Mouse (Mus musculus) adipocyte (in vitro differentiated cells): Measurements from ENCODE around the gene Slbp.

Source experiments
- DNase-seq: peaks from one replicate; pipeline ENCODE4 v3.0.0-alpha.2; 2016; ENCODE audit warnings: low spot score

Slbp gene

DNA sequence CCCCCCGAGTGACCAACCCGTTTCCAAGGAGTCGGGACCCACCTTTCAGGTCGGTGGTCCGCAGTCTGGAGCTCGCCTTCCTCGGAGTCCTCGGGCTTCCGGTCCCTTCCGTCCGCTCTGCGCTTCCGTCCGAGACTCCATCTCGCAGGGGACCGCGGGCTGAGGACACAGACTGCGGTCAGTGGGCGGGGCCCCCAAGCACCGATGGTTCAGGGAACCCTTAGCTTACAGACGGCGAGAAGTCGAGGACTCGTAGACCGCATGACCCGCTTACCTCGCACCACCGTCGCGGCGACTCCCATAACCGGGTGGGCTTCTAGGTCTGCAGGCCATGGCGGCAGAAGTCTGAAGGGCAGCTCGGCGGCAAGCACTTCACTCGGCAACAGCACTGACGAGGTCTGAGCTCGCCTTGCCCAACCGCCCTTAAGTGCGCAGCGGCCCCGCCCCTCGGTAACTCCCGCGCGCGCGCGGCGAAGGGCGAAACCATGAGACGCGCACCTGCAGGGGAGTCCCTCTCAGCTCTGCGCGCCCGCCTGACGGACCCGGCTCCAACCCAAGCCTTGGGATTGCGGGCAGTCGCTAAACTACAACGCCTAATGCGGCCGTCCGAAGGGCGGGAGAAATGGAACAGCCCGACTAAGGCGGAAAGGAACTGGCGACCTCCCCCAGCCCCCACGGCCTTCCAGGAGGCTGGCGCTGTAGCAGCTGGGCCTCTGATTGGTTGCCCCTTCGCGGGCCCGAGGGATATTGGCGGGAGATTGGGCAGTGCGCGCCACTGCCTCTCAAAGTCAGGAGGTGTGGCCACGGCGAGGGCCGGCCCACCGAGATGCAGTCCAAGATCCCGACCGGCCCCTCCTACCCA lies at the start of gene Slbp:
Gene Slbp (minus strand): TSS at position 654 of the 862 bp plus-strand sequence.
- peak; percentile 98 for DNase-seq

DNA sequence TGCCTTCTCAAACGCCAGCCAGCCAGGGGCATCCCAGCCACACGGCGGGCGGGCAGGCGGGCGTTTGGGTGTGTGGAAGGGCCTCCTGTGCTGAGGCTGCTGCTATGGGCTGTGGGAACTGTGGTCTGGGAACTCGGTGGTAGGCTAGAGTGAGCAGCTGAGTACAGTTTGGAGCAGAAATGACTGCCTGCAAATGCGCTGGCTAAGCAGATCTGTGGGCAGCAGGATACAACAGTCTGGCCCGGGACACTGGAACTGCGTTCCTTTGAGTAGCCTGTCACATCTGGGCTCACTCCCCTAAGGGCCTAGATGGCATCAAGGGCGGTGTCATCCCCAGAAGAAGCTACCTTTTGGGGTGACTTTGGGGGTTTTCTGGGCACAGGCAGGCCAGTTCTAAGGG lies 49.5 kb upstream of the Slbp start:
- no peak for DNase-seq

DNA sequence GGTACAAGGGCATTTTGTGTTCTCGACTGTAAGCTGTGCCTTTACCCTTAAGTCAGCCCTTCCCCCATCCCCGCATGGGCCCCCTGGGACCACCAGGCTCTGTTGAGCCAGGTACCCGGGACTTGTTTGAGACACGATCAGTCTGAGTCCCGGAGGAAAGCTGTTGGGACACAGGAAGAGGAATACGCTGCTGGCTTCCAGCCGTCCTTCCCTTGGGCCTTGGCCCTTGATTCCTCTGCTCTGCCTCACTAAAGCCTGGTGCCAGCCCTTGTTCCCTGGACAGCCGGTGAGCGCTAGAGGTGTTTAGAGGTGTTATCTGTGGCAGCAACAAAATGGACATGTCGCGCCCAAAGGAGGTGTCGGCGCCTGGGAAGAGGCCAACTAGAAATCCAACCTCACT lies 47.6 kb upstream of the Slbp start:
- DNase-seq, result no peak

DNA sequence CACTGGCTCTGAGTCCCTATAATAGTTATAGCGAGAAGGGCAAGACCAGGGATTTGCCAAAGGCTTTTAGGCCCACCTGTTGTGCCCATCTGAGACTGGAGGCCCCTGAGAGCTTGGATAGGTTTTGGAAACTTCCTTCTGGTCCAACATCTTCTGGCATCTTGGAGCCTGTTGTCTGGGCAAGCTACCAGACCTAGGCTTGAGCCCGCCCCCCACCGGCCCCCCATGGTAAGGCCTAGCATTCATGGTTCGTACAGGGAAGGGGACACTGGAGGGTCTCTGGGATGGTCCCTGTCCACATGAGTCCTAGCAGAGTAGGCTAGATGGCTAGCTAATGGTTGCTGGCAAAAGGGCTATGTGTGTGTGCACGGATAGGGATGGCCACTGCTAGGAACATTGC lies 46.3 kb upstream of the Slbp start:
- no peak for DNase-seq

DNA sequence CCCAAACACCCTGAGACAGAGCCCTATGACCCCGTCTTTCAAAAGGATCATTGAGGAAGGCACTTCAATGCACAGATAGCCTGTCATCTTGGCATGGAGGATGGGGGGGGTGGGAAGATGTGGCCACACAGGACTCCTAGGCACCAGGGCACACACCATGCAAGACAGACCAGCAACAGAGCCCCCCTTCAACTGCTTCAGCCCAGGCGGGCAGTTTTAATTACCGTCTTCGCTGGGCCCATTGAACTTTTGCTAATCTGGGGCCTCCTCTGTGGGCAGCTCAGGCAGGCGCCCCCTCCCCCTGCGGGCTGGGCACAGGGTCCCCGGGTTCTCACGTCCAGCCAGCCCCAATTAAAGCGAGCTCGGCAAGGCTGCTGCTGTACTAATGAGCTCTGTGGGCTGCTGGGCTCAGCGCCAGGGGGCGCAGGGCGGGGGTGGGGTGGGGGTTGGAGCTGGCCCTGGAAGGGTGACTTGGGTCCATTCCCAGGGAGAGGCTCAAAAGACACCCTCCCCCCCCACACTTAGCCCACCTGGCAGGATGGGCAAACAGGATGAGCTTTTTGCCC lies 45.7 kb upstream of the Slbp start:
- DNase-seq, result no peak

DNA sequence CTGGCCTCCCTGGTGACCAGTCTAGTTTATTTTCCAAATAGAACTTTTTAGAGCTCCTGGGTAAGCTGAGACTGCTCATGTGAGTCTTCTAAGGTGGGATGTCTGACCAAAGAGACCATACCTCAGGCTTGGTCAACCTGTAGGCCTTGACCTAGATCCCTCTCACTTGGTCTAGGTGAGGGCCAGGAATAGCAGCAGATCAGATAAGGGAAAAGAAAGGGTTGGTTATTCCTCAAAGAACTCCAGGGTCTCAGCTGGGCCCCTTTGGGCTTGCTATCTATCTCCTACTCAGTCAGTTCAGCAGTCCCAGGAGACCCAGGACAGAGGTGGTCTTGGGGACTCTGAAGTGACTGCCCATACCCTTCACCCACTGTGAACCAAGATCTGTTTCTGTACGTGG lies 45.2 kb upstream of the Slbp start:
- DNase-seq, result no peak

DNA sequence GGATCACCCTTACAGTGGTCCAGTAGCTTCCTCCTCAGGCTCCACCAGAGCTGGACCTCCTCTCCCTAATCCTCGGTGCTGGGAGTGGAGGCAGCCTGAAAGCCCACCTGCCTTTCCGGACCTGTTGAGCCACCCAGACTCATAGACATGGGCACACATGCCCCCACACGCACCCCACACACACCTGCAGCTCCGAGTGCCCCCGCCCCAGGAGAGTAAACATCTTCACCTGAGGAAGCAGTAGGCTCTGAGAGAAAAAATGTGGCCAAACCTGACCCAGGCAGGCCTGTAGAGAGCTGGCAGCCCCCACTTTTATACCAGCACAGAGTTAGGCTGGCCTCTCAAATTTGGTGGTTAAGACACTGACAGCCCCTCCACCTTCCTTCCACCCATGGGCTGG lies 44.1 kb upstream of the Slbp start:
- no peak for DNase-seq

DNA sequence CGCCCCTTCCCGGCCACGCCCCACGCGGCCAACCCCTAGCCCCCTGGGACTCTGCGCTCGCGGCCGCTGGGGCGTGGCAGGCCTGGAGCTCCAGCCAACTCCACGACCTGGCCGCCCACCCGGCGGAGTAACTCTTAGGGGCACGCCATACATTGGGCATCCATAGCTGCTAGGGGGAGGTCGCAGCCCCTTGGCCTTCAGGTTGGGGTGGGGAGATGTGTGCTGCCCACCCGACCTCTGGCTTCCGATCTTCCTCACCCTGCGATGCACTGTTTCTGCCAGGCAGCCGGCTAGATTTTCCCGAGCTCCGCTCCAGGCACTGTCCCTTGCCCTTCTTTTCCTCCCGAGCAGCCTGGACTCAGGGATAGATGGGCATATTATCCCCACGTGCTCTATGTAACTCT lies 43.3 kb upstream of the Slbp start:
- DNase-seq, result no peak

DNA sequence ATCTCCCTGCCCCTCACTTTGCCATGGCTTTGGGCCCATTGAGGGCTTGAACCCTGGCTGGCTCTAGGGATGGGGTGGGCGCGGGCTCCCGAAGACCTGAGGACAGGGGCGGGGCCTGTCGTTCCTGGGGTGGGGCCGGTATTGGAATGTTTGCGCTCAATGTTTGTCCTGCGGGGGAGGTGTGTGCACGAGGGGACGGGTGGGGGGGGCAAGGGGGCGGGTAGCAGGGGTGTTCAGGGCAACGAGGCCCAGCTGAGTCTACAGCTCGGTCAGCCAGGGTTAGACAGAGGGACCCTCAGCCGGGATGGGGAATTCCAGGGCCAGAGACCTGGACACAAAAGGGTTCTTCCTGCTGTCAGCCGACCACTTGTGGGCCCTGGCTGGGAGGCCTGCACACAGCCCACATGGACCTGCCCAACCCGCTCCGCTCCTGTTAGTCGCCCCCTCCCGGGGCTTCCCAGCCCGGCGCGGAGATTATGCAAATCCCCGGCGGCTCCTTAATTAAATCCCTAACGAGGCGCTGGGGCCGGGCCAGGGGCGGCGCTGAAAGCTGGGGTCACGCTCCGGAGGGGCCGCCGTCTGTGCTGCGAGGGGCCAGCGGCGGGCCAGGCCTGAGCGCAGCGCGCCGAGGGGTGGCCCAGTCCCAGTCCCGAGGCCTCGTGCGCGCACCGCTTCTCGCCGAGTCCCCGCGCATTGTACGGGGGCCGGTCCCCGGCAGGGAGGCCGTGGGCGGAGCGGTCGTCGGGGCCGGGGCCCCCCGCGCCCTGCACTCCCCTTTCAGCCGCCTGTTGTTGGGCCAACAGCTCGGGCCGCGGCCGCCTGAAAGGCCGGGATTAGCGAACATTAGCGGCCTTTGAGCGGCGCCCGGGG lies 42.7 kb upstream of the Slbp start:
- no peak for DNase-seq

DNA sequence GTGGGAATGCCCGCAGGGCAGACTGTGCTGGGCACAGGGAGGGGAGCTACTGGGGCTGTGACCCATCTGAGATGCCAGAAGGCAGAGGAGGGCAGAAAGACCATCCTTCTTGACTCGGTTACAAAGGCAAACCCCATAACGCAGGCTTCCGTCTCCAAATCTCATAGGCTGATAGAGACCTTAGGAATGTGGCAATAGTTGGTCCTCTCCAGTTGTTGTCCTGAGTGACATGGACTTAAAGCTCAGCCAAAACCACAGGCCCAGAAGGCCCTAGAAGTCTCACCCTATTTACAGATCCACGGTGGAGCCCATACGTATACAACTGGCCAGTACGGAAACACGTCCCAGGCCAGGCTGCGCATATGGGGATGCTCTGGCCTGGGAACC lies 42.1 kb upstream of the Slbp start:
- no peak for DNase-seq

DNA sequence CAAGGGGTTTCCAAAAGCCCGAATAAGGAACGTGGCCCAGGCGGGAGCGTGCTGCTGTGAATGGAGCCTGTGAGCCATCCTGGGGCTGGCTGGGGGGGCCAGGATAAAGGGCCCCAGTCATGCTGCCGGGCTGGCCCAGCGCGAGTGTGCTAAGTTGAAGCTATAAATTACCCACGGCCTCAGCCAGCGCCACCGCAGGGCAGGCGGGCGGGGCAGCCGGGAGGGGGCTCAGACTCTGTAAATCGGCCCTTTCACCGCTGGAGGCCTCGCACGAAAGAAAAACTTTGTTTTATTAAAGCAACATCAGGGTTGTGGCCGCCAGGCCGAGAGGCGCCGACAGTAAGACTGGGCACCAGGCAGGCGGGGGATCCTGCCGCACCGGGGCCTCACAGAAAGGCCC lies 40.0 kb upstream of the Slbp start:
- no peak for DNase-seq

DNA sequence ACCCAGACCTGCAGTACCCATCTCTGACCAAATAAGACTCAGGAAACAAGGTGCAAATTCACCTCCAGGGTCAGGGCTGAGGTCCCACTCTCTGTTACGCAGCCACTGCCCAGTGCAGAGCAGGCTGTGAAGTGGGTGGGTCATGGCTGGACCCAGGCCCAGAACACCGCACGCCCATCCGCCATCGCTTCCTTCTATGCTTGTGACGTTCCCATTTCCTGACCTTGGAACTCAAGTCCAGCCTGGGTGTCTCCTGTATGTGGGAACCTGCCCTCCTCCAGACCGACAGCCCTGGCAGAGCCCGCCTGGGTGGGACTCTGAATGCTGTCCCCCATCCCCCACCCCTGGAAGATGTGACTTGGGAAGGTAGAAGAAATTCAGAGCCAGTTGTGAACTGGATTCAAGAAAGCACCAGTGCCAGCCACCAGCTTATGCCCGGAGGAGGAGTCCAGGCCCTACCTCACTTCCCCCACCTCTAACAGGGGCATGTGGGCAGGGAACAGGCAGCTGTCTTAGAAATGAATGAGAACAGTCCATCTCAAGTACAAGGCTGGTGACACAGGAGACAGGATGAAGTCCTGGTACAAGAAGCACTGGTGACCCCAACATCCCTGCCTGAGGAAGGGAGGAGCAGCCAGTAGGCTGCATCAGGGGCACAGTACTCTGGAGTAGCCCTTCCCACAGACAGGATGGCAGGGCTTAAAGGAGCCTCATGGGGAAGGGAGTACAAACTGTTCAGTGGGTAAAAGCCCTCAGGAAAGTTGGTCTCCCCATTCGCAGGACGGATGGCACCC lies 37.7 kb upstream of the Slbp start:
- no peak for DNase-seq

DNA sequence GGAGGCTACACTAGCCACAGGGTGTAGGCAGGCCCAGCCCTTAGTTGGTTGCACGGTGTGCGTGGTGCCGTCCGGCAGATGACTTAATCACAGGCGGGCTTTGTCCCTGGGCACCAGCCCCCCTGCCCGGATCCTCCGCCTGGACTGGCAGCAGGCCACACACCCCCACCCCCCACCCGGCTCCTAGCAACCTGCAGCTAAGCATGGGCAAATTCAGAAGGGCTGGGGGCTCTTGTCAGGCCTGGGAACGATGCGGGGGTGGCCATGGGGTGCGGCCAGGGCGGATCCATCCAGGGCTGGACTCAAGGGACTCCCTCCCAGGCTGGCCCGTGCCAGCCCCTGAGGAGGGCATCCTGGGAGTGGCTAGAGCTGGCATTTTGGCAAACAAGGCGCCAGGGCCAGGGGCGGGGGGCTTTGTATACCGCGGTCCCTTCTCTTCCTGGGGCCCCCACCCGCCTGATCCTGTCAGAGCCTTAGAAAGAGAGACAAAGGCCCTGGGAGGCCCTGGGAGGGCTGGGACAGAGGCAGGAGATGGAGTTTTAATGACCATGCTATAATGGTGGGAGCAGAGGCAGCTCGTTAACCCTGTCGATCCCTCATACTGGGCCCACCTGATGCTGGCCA lies 37.0 kb upstream of the Slbp start:
- no peak for DNase-seq

DNA sequence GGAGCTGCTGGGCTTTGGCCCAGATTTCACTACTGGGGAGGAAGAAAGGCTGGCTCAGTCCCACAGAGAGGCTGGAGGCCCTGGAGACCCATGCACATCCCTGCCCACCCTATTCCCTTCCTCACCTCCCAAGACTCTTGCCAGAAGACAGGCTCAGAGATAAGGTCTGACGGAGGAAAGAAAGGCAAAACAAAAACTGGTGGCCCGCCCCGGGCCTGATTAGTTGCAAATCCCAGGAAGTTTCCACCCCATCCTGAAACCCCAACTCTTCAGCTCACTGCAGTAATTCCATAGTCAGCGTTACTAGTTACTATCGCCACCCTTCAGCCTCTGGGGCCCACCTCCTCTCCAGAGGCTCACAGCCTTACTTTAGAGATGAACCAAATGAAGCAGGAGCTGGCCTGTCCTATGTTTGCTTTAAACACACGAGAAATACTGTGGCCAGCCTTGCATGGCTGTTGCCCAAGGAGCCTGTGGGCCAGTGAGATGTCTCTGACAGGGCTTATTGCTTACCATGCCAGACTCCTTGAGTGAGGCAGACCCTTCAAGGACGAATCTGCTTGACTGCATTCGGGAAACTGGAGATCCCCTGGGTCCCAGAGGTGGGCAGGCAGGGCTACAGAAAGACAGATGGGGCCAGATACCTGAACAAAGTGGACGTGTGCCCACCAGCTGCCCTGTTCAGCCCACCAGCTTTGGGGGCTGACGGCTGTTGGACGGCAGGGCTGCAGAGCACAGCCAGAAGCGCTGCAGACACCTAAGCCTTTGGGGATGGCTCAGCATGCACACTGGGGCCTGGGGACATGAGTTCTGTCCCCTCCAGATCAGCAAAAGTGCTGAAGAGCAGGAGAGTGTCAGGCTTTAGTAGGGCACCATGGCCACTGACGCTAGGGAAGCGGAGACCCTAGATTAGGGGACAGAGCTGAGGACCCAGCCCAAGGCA lies 36.2 kb upstream of the Slbp start:
- DNase-seq, result no peak

DNA sequence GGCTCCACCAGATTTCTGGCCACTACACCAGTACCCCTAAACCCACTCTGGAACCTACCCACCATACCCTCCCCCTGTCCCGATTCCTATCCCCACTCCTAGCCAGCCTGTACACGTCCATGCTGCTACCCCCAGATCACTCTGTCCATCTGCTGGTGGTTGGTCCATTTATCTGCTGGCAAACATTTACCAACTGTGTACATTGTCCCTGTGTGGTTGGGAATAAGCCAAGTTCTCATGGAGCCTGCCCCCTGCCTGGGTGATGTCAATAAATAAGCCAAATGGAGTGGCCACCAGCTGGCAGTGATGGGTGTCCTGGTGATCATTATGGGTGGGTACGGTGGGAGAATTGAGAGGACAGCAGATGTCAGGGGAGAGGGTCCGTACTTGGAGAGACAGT lies 34.8 kb upstream of the Slbp start:
- no peak for DNase-seq

DNA sequence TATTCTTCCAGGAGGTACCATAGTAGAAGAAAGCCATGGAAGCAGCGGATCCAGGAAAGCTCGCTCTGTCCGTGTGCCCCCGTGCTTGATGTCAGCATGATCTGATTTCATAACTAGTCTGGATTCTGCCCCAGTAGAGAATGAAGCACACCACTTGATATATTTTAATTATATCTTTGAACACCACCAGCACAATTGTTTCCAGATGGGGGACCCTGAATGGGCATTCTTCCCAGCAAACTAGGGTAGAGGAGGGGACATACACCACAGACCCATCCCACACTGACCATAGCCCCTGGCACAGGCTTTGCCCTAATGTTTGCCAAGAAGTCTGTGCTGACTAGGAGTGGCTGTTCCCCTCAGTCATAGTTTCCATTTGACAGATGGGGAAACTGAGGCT lies 32.6 kb upstream of the Slbp start:
- peak; percentile 77 for DNase-seq

DNA sequence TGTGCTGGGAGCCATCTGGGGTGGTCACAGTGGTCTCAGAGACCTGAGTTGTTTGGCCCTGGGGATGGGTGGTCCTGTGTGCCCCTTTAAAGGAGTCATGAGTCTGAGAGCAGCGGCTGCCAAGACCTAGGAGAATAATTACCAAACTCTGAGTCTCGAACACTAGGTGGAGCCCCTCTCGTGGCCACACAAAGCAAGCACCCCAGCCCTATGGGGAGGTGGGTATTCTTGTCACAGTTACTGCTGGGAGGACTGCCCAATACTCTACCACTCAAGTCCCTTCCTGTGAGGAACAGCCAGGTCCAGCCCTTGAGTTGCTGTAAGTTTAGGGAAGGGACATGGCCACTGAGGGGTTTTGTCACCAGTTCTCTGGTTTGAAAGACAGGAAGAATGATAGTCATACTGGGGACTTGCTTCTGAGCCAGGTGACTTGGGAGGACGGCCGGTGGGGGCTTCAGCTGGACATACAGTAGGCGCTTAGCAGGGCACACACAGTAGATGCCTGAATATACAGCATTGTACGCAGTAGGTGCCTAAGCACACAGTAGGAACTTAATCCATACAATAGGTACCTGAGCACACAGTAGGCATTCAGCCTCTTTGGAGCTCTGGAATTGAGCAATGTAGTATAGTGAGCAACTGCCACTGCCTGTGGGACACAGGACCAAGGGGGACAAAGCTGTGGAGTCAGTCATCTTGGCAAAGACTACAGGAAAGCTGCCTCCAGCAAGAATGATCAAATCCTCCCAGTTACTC lies 31.7 kb upstream of the Slbp start:
- DNase-seq, result peak; percentile 68

DNA sequence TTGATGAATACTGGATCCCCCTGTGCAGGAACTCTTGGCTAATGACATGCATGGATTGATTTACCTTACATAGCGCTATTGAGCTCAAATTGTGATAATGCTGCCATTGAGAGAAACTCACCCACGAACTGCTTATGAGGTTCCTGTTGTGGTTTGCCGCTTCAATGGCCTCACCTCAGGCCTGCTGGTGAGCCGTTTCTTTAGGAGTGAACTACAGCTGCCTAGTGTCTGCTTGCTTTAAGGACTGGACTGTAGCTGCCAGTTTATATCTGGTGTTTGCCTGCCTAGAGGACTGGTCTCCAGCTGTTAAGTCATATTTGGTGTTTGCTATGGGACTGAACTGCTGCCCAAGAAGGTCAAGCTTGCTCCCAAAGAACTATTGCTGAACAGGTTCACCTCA lies 30.6 kb upstream of the Slbp start:
- DNase-seq, result no peak

DNA sequence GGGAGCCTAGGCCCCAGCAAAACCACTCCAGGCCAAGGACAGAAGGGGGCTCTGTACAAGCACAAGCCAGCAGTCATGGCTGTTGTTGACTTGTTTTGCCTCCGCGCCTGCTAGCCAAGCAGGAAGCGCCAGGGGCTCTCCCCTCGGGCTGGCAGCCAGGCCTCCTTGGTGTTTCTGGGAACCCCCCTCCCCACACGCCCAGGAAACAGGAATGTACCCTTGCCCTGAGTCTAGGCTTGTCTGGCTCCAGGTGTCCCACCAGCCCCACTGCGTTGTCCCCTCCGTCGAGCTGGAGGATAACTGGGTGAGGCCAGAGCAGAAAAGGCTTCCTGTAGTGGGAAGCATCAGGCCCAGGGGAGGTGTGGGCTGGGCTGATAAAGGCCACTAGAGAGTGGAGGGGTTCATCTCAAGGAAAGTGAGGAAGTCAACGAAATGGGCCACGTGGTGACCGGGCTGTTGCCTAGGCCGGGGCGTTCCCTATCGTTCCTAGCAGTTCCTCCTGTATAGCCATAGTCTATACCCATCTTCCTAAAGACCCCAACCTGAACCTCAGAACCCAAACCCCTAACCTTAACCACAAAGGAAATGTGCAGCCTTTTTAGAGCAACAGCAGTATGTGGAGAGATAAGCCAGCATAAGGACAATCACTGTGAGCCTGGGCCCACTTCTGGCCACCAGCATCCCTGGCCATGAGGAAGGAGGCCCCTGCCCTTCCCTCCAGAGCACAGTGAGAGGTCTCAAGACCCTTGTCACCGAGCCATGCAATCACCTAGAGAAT lies 29.4 kb upstream of the Slbp start:
- DNase-seq, result no peak
